Comparison of ENCODE assay signal across 9 mouse cellular contexts in the genomic region with DNA sequence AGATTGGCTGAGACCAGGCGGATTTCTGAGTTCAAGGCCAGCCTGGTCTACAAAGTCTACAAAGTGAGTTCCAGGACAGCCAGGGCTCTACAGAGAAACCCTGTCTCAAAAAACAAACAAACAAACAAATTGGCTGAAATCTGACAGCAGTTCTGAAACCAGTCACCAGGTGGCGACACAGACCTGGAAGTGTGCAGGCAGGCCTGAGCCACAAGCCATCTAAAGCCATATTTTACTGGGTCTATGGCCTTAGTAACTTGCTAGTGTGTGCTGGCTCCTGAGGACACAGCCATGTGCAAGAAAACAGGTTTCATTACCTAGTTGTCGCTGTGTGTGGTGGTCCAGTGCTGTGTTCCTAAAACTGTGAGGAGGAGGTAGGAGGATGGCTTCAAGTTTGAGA. TPM values are rescaled to one million over a fixed set of nuclear protein-coding genes. Genes with fewer than 3 reads are reported as not detected.
DNase-seq lines count a peak whose midpoint lies in the region; ATAC-seq and TF ChIP-seq lines count a peak whose summit lies in the region.
"Had no signal": no experiment of that assay in that cellular context is flagged by ENCODE, and none has a peak within 500 bp of the region (broad histone marks: within the 10 kb centered on the region; RNA-seq: fewer than 3 reads in every experiment).

No protein-coding gene starts in this region.

- H3K4me3 ChIP-seq in intestine, embryonic 14.5 days (ENCODE audit: low read depth, low read length), result no peak overlapping the region
- H3K4me3 ChIP-seq in intestine, embryonic 15.5 days (replicated peaks), result no peak overlapping the region
- no peak overlapping the region for H3K4me3 ChIP-seq in bone marrow macrophage, adult 2 months (ENCODE audit: insufficient read depth, low read length)
- no peak overlapping the region for H3K4me3 ChIP-seq in hindbrain, embryonic 12.5 days
- no peak overlapping the region for H3K4me3 ChIP-seq in limb, embryonic 10.5 days
- H3K4me3 ChIP-seq in midbrain, postnatal 0 days (ENCODE audit: low read depth, low read length), result no peak overlapping the region
- H3K4me3 ChIP-seq: midbrain, embryonic 12.5 days had no signal

- no peaks in the 10 kb centered on the region for H3K4me1 ChIP-seq in intestine, embryonic 14.5 days (replicated peaks; ENCODE audit: control insufficient read depth, insufficient read depth, low read length)
- H3K4me1 ChIP-seq in intestine, embryonic 15.5 days (replicated peaks), result peaks cover 3% of the 10 kb centered on the region; the same call in 1 of the 2 replicates
- peaks cover 12% of the 10 kb centered on the region for H3K4me1 ChIP-seq in bone marrow macrophage, adult 2 months (ENCODE audit: control insufficient read depth, insufficient read depth, low read length)
- no peaks in the 10 kb centered on the region for H3K4me1 ChIP-seq in hindbrain, embryonic 12.5 days
- H3K4me1 ChIP-seq in limb, embryonic 10.5 days, result peaks cover 13% of the 10 kb centered on the region
- no peaks in the 10 kb centered on the region for H3K4me1 ChIP-seq in midbrain, postnatal 0 days (ENCODE audit: insufficient read depth, low read length)

- peak; percentile 44 for ATAC-seq in intestine, embryonic 14.5 days (replicated peaks; ENCODE audit: low FRiP score, low TSS enrichment, low read depth)
- ATAC-seq in intestine, embryonic 15.5 days, result no peak
- peak; percentile 53 for ATAC-seq in hindbrain, embryonic 12.5 days (ENCODE audit: low FRiP score)
- ATAC-seq in midbrain, postnatal 0 days (ENCODE audit: low FRiP score), result 0 out of 2 replicates have a peak, but pooled peaks have one; percentile 39

- no peak overlapping the region for H3K4me2 ChIP-seq in intestine, embryonic 14.5 days (ENCODE audit: low read length)
- no peak overlapping the region for H3K4me2 ChIP-seq in intestine, embryonic 15.5 days (replicated peaks)
- H3K4me2 ChIP-seq in hindbrain, embryonic 12.5 days (replicated peaks), result no peak overlapping the region
- no peak overlapping the region for H3K4me2 ChIP-seq in midbrain, postnatal 0 days (ENCODE audit: low read depth, low read length, poor library complexity, severe bottlenecking)
- H3K4me2 ChIP-seq: midbrain, embryonic 12.5 days had no signal

- no peaks in the 10 kb centered on the region for H3K36me3 ChIP-seq in intestine, embryonic 14.5 days (ENCODE audit: control insufficient read depth, insufficient read depth, low read length)
- H3K36me3 ChIP-seq in intestine, embryonic 15.5 days, result no peaks in the 10 kb centered on the region
- no peaks in the 10 kb centered on the region for H3K36me3 ChIP-seq in hindbrain, embryonic 12.5 days
- no peaks in the 10 kb centered on the region for H3K36me3 ChIP-seq in limb, embryonic 10.5 days
- H3K36me3 ChIP-seq in midbrain, postnatal 0 days (ENCODE audit: insufficient read depth, low read length), result no peaks in the 10 kb centered on the region
- H3K36me3 ChIP-seq: midbrain, embryonic 12.5 days had no signal

- H3K27ac ChIP-seq in intestine, embryonic 14.5 days (ENCODE audit: low read depth), result no peak overlapping the region
- no peak overlapping the region for H3K27ac ChIP-seq in intestine, embryonic 15.5 days
- no peak overlapping the region for H3K27ac ChIP-seq in bone marrow macrophage, adult 2 months (ENCODE audit: insufficient read depth, low read depth, low read length)
- no peak overlapping the region for H3K27ac ChIP-seq in hindbrain, embryonic 12.5 days
- no peak overlapping the region for H3K27ac ChIP-seq in limb, embryonic 10.5 days
- no peak overlapping the region for H3K27ac ChIP-seq in midbrain, postnatal 0 days (ENCODE audit: low read depth, low read length)
- H3K27ac ChIP-seq: midbrain, embryonic 12.5 days had no signal

- no peak overlapping the region for H3K9ac ChIP-seq in intestine, embryonic 14.5 days (ENCODE audit: low read length)
- no peak overlapping the region for H3K9ac ChIP-seq in intestine, embryonic 15.5 days
- no peak overlapping the region for H3K9ac ChIP-seq in hindbrain, embryonic 12.5 days
- no peak overlapping the region for H3K9ac ChIP-seq in midbrain, postnatal 0 days (replicated peaks; ENCODE audit: low read length, poor library complexity, severe bottlenecking)

- 6% methylated on average over 3 of the region's 3 CpGs for WGBS in intestine, embryonic 14.5 days
- 2% methylated on average over 3 of the region's 3 CpGs for WGBS in intestine, embryonic 15.5 days
- WGBS in hindbrain, embryonic 12.5 days, result 3% methylated on average over 3 of the region's 3 CpGs
- 5% methylated on average over 3 of the region's 3 CpGs for WGBS in limb, embryonic 10.5 days
- WGBS in midbrain, postnatal 0 days, result 4% methylated on average over 3 of the region's 3 CpGs

- TF ChIP-seq CTCF in bone marrow macrophage, adult 2 months (IDR thresholded peaks at IDR 0.05; ENCODE audit: low read depth, low read length), result peak; percentile 68
- TF ChIP-seq CTCF in midbrain, postnatal 0 days (IDR thresholded peaks at IDR 0.05), result peak; percentile 96

- peak; percentile 95 for DNase-seq in intestine, embryonic 14.5 days (ENCODE audit: low spot score)
- peak; percentile 38 for DNase-seq in fibroblast of lung, adult 2 months (ENCODE audit: low read depth)
- DNase-seq in limb, embryonic 10.5 days (ENCODE audit: low spot score), result peak; percentile 89
- DNase-seq in midbrain, postnatal 0 days (ENCODE audit: low spot score), result peak; percentile 84
- DNase-seq in spleen, postnatal 36 days (ENCODE audit: low spot score in 2 of 2), result peak; percentile 65 to 68

- no peak for TF ChIP-seq POLR2A in bone marrow macrophage, adult 2 months (IDR thresholded peaks at IDR 0.05; ENCODE audit: borderline replicate concordance, low read depth, low read length)

- no peaks in the 10 kb centered on the region for H3K9me3 ChIP-seq in intestine, embryonic 14.5 days (ENCODE audit: control insufficient read depth, low read length)
- no peaks in the 10 kb centered on the region for H3K9me3 ChIP-seq in intestine, embryonic 15.5 days
- no peaks in the 10 kb centered on the region for H3K9me3 ChIP-seq in hindbrain, embryonic 12.5 days (replicated peaks)
- H3K9me3 ChIP-seq in limb, embryonic 10.5 days (replicated peaks), result no peaks in the 10 kb centered on the region
- no peaks in the 10 kb centered on the region for H3K9me3 ChIP-seq in midbrain, postnatal 0 days (ENCODE audit: low read length)
- H3K9me3 ChIP-seq: midbrain, embryonic 12.5 days had no signal

- H3K27me3 ChIP-seq in intestine, embryonic 14.5 days (replicated peaks; ENCODE audit: control insufficient read depth, insufficient read depth, low read length), result no peaks in the 10 kb centered on the region
- H3K27me3 ChIP-seq in intestine, embryonic 15.5 days (replicated peaks), result no peaks in the 10 kb centered on the region
- H3K27me3 ChIP-seq in hindbrain, embryonic 12.5 days, result peaks cover 12% of the 10 kb centered on the region; the same call in 1 of the 2 replicates
- H3K27me3 ChIP-seq in limb, embryonic 10.5 days (ENCODE audit: low read depth, poor library complexity, severe bottlenecking), result peaks cover 6% of the 10 kb centered on the region; the same call in 1 of the 2 replicates
- no peaks in the 10 kb centered on the region for H3K27me3 ChIP-seq in midbrain, postnatal 0 days (ENCODE audit: insufficient read depth, low read length)

RNA-seq across cellular contexts. Expression of a gene that starts 2.4 kb away (rescaled TPM):
- polyA plus RNA-seq in intestine, embryonic 14.5 days (2014; fragmentation: Nextera tagmentation; extraction: Ambion mirVana), result 0.67 and 0.88 TPM in 2 replicates
- polyA plus RNA-seq in intestine, embryonic 15.5 days (2015; fragmentation: Nextera tagmentation; extraction: Ambion mirVana), result 2.1 and 2.5 TPM in 2 replicates
- not detected in 2 replicates for polyA plus RNA-seq in bone marrow macrophage, adult 2 months (2012; ENCODE audit: insufficient read depth, insufficient read length, missing spikeins)
- not detected in 2 replicates for polyA plus RNA-seq in hindbrain, embryonic 12.5 days (2016; fragmentation: Nextera tagmentation; extraction: Ambion mirVana)
- polyA plus RNA-seq in limb, embryonic 10.5 days (2016; fragmentation: Nextera tagmentation; extraction: Ambion mirVana), result not detected in 2 replicates
- total RNA-seq in midbrain, postnatal 0 days (2014; rRNA removed), result not detected in 2 replicates
- polyA plus RNA-seq in midbrain, postnatal 0 days (2015; fragmentation: Nextera tagmentation; extraction: Ambion mirVana), result not detected in 2 replicates
- polyA plus RNA-seq: midbrain, embryonic 12.5 days had no signal

RNA-seq across cellular contexts. Expression of a gene that starts 2.8 kb away (rescaled TPM):
- polyA plus RNA-seq in intestine, embryonic 14.5 days (2014; fragmentation: Nextera tagmentation; extraction: Ambion mirVana), result 0.39 and 0.42 TPM in 2 replicates
- polyA plus RNA-seq in intestine, embryonic 15.5 days (2015; fragmentation: Nextera tagmentation; extraction: Ambion mirVana), result 0.21 and 0.53 TPM in 2 replicates
- polyA plus RNA-seq in bone marrow macrophage, adult 2 months (2012; ENCODE audit: insufficient read depth, insufficient read length, missing spikeins), result not detected in 2 replicates
- 0.26 and 0.39 TPM in 2 replicates for polyA plus RNA-seq in hindbrain, embryonic 12.5 days (2016; fragmentation: Nextera tagmentation; extraction: Ambion mirVana)
- 0.10 and 0.25 TPM in 2 replicates for polyA plus RNA-seq in limb, embryonic 10.5 days (2016; fragmentation: Nextera tagmentation; extraction: Ambion mirVana)
- 0.77 and 1.5 TPM in 2 replicates for total RNA-seq in midbrain, postnatal 0 days (2014; rRNA removed)
- 0.21 and 0.39 TPM in 2 replicates for polyA plus RNA-seq in midbrain, postnatal 0 days (2015; fragmentation: Nextera tagmentation; extraction: Ambion mirVana)

RNA-seq across cellular contexts. Expression of a gene that starts 17.5 kb away (rescaled TPM):
- polyA plus RNA-seq in intestine, embryonic 14.5 days (2014; fragmentation: Nextera tagmentation; extraction: Ambion mirVana), result 0.05 TPM in 2 replicates
- not detected in 2 replicates for polyA plus RNA-seq in intestine, embryonic 15.5 days (2015; fragmentation: Nextera tagmentation; extraction: Ambion mirVana)
- polyA plus RNA-seq in bone marrow macrophage, adult 2 months (2012; ENCODE audit: insufficient read depth, insufficient read length, missing spikeins), result not detected in 2 replicates
- polyA plus RNA-seq in hindbrain, embryonic 12.5 days (2016; fragmentation: Nextera tagmentation; extraction: Ambion mirVana), result 0.05 TPM in 1 of 2 replicates, not detected in the other
- polyA plus RNA-seq in limb, embryonic 10.5 days (2016; fragmentation: Nextera tagmentation; extraction: Ambion mirVana), result not detected in 2 replicates
- total RNA-seq in midbrain, postnatal 0 days (2014; rRNA removed), result 0.22 TPM in 1 of 2 replicates, not detected in the other
- polyA plus RNA-seq in midbrain, postnatal 0 days (2015; fragmentation: Nextera tagmentation; extraction: Ambion mirVana), result 0.06 and 0.07 TPM in 2 replicates

RNA-seq across cellular contexts. Expression of a gene that starts 22.0 kb away (rescaled TPM):
- 94.0 and 114 TPM in 2 replicates for polyA plus RNA-seq in intestine, embryonic 14.5 days (2014; fragmentation: Nextera tagmentation; extraction: Ambion mirVana)
- 83.7 and 88.8 TPM in 2 replicates for polyA plus RNA-seq in intestine, embryonic 15.5 days (2015; fragmentation: Nextera tagmentation; extraction: Ambion mirVana)
- polyA plus RNA-seq in bone marrow macrophage, adult 2 months (2012; ENCODE audit: insufficient read depth, insufficient read length, missing spikeins), result 102 and 111 TPM in 2 replicates
- 186 and 217 TPM in 2 replicates for polyA plus RNA-seq in hindbrain, embryonic 12.5 days (2016; fragmentation: Nextera tagmentation; extraction: Ambion mirVana)
- 69.0 and 80.6 TPM in 2 replicates for polyA plus RNA-seq in limb, embryonic 10.5 days (2016; fragmentation: Nextera tagmentation; extraction: Ambion mirVana)
- total RNA-seq in midbrain, postnatal 0 days (2014; rRNA removed), result 470 and 553 TPM in 2 replicates
- 91.0 and 99.3 TPM in 2 replicates for polyA plus RNA-seq in midbrain, postnatal 0 days (2015; fragmentation: Nextera tagmentation; extraction: Ambion mirVana)

RNA-seq across cellular contexts. Expression of a gene that starts 33.7 kb away (rescaled TPM):
- polyA plus RNA-seq in intestine, embryonic 14.5 days (2014; fragmentation: Nextera tagmentation; extraction: Ambion mirVana), result 27.7 and 28.6 TPM in 2 replicates
- polyA plus RNA-seq in intestine, embryonic 15.5 days (2015; fragmentation: Nextera tagmentation; extraction: Ambion mirVana), result 24.0 and 26.0 TPM in 2 replicates
- 7.9 and 9.4 TPM in 2 replicates for polyA plus RNA-seq in bone marrow macrophage, adult 2 months (2012; ENCODE audit: insufficient read depth, insufficient read length, missing spikeins)
- 126 and 134 TPM in 2 replicates for polyA plus RNA-seq in hindbrain, embryonic 12.5 days (2016; fragmentation: Nextera tagmentation; extraction: Ambion mirVana)
- 7.1 and 10.8 TPM in 2 replicates for polyA plus RNA-seq in limb, embryonic 10.5 days (2016; fragmentation: Nextera tagmentation; extraction: Ambion mirVana)
- 649 and 670 TPM in 2 replicates for total RNA-seq in midbrain, postnatal 0 days (2014; rRNA removed)
- 726 and 813 TPM in 2 replicates for polyA plus RNA-seq in midbrain, postnatal 0 days (2015; fragmentation: Nextera tagmentation; extraction: Ambion mirVana)

Comparison
In these comparisons a context has a peak if more than half of its experiments do, and no peak if none do; other contexts are left out.
1. DNase-seq: peak in every context shown above with its lines; median percentile 95 in intestine, embryonic 14.5 days; 89 in limb, embryonic 10.5 days; 84 in midbrain, postnatal 0 days; 66 in spleen, postnatal 36 days; 38 in fibroblast of lung, adult 2 months.